Mouse (Mus musculus) right cerebral cortex, postnatal 10 days (tissue): ENCODE data around the gene Plekhn1.
A peak's percentile ranks its signal among the peaks of the same experiment; 100 is the strongest.

Source experiments
- DNase-seq, 2 experiments: peaks; one replicate each; pipeline ENCODE4 v3.0.0; 2021; ENCODE audit warnings: low spot score in 2 of 2

Plekhn1 gene

GRCm38 (mm10) chr4:156234701-156235213 lies at the start of gene Plekhn1:
Gene Plekhn1, minus strand, starts transcription at chr4:156234857.
- peak; percentile 85 to 87 for DNase-seq

GRCm38 (mm10) chr4:156255078-156255839 lies 20.6 kb upstream of the Plekhn1 start, which contains the start of gene Samd11:
Gene Samd11, minus strand, starts transcription at chr4:156255657.
- no peak for DNase-seq

GRCm38 (mm10) chr4:156254361-156255077 lies 19.9 kb upstream of the Plekhn1 start:
- no peak for DNase-seq

- no peak for DNase-seq
These were observed 18.4 kb upstream of the Plekhn1 start for GRCm38 (mm10) chr4:156253043-156253442.

GRCm38 (mm10) chr4:156252619-156253018 lies 18.0 kb upstream of the Plekhn1 start:
- no peak for DNase-seq

GRCm38 (mm10) chr4:156252140-156252539 lies 17.5 kb upstream of the Plekhn1 start:
- no peak for DNase-seq

GRCm38 (mm10) chr4:156251081-156251480 lies 16.4 kb upstream of the Plekhn1 start:
- no peak for DNase-seq

GRCm38 (mm10) chr4:156249567-156249966 lies 14.9 kb upstream of the Plekhn1 start:
- no peak for DNase-seq

- no peak for DNase-seq
These were observed 2.2 kb upstream of the Plekhn1 start for GRCm38 (mm10) chr4:156236651-156237447.

GRCm38 (mm10) chr4:156235808-156236533 lies 1.3 kb upstream of the Plekhn1 start, which contains the start of gene Noc2l:
Gene Noc2l, plus strand, starts transcription at chr4:156236010.
- DNase-seq = peak; percentile 94 to 95

GRCm38 (mm10) chr4:156235360-156235770 lies 708 bp upstream of the Plekhn1 start:
- no peak for DNase-seq

GRCm38 (mm10) chr4:156234021-156234501 lies 596 bp downstream of the Plekhn1 start:
- no peak for DNase-seq

GRCm38 (mm10) chr4:156228393-156229024 lies 6.1 kb downstream of the Plekhn1 start:
- DNase-seq = no peak

- DNase-seq = no peak
These were observed 6.8 kb downstream of the Plekhn1 start for GRCm38 (mm10) chr4:156227752-156228392.

GRCm38 (mm10) chr4:156224276-156224675 lies 10.4 kb downstream of the Plekhn1 start:
- DNase-seq = no peak

GRCm38 (mm10) chr4:156219936-156220335 lies 14.7 kb downstream of the Plekhn1 start:
- DNase-seq = no peak

GRCm38 (mm10) chr4:156217838-156218237 lies 16.8 kb downstream of the Plekhn1 start:
- DNase-seq = peak in 1 of 2 experiments; percentile 44

GRCm38 (mm10) chr4:156217022-156217669 lies 17.5 kb downstream of the Plekhn1 start:
- no peak for DNase-seq

GRCm38 (mm10) chr4:156216196-156216595 lies 18.5 kb downstream of the Plekhn1 start:
- DNase-seq = no peak
